Mouse (Mus musculus) pancreas, adult 10 weeks (tissue): Measurements from ENCODE around the gene Vegfb. TPM values are rescaled to one million over a fixed set of nuclear protein-coding genes. Genes with fewer than 3 reads are reported as not detected.

Experiments used
- polyA plus RNA-seq: library from polyadenylated mRNA; stranded (reverse); fragments of 350-450 nt; fragmentation: Illumina TruSeq; extraction: RNeasy Lipid Tissue Mini Kit (QIAGEN cat#74804); gene quantifications from one replicate; pipeline ENCODE4 v1.2.3, GENCODE M21; 2015; ENCODE audit warnings: low read depth, low replicate concordance; ENCODE audit not compliant: insufficient read depth

Vegfb gene
- 14.7 TPM for polyA plus RNA-seq

DNA sequence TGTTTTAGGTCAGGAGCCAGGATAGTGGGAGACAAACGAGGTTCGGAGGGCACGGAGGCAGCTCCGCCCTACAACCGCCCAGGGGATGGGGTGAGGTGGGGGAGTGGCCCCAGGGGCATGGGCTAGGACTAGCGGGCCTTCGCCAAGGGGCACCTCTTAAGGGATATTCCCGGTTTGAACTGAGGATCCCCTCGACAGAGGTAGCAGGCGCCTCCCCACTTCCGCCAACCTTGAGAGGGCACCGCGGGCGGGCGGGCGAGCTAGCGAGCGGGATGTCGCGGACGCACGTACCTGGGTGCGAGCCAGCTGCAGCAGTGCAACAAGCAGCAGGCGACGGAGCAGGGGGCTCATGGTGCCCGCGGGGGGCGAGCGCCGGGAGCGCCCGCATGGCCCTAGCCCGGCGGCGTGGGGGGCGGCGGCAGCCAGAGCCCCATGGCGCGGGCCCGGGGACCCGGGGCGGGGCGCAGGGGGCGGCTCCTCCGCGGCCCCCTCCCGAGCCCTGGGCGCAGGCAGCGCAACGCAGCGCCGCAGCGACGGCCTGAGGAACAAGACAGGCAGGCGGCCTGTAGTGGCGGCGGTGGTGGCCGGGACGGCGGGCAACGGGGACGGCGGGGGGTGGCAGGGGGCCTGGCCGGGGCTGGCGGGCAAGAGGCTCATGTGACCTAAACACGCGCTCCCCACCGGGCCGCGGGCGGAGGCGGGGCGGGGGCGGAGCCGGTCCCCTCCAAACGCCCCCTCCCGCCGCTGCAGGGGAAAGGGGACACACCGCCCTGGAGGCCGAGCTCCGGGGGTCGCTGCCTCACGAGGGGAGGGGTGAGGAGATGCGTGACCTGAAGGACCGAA lies at the start of gene Vegfb:
Vegfb (minus strand) TSS at position 591 of the 843 bp plus-strand sequence.

DNA sequence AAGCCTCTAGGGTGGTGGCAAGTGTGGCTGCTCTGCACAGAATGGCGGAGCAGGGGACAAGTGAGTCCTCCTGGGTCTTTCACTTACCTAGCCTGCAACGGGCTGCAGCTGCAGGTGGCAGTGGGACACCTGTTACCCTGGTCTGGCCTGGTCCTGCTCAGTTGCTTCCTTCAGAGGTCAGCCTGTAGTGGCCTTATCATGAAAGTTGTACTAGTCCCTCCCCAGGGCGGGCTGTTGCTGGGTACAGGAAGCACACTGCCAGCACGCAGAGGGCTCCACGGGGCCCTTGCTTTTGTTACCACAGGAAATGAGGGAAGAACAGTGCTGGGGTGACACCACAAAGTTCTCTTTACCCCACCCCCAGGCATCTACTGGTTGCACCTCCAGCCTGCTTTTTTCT lies 31.7 kb upstream of the Vegfb start, which contains the start of gene Fermt3:
Fermt3 (minus strand) TSS at position 279 of the 400 bp plus-strand sequence.

DNA sequence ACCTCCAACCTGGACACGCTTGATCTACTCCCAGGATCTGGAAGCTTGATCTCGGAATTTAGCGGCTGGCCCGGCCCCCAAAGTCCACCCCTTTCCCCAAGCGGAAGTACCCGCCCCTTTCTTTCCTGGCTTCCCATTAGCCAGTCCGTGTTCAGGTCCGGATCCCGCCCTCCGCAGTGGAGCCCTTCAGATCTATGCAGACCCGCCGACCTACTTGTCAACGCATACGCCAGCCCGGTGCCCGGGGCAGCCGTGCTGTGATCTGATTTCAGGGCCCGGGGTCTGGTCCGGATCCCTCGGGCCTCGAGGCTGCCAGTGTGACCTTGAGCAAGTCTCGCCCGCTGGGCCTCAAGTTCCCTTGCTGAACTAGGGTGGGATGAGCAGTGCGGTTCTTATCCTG lies 8.6 kb upstream of the Vegfb start, which contains the start of the genes Nudt22 and Trpt1:
Nudt22 (minus strand) TSS at position 112 of the 400 bp plus-strand sequence.
Trpt1 (plus strand) TSS at position 126 of the 400 bp plus-strand sequence.

DNA sequence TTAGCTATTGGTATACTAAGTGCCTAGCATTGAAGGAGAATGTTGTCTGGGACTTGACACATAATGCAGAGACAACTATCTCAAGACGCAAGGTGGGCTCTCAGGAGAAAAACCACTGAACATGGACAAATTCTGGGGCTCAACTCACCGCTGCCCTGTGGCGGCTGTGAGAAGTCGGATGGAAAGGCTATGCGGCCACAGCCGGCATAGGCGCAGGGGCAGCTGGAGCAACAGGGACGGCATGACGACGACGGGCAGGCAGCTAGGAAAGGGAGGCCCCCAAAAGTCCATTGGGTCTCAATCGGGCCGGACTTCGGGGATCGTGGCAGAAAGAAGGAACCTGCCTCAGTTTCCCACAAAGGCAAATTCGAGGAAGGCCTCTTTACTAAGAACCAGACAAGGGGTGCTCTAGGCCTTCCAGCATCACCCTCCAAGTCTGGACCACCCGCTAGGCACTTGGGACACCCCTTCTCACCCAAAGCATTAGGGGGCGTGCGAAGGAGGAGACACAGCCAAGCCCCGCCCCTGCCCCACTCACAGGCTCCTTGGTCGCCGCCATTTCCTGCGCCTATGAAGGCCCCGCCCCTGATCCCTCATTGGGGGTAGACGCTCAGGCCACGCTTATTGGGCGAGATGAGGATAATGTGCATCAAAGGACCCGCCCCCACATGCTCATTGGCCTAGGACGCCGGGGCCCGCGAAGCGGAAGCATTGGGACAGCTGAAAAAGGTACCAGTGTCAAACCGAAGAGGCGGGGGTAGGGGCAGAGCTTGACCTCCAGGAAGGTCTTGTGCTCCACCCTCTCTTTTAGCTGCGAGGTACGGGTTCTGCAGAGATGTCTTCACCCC lies 4.8 kb upstream of the Vegfb start, which contains the start of gene Dnajc4:
Dnajc4 (minus strand) TSS at position 562 of the 848 bp plus-strand sequence.

DNA sequence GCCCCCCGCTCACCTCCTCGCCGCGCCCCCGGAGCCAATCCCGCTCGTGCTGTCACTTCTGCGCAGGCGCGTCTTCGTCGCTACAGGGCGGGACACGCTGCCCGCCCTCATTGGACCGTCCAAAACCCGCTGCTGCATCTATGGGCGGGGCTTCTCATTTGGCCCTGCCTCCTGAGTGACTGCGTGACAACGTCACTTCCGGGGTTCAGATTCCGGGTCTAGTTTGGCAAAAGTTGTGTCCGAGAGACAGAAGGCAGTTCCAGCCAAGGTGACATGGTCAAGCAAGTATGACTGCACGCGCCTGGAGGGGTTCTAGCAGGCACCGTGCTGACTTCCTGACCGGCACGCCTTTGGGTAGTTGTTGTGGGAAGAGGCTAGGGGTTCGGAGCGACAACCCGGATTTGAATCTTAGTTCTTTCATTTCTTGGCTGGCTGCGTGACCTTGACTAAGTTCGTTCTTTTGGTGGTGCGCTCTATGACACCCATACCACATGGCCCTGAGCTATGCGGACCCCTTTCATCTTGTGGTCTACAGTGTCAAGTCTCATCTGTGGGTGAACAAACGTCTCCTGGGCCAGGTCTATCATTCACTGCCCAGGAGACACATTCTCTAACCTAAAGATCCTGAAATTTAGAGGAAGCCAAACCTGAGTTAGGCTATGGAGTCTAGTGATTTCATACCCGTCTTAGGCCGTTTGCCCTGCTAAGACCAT lies 6.9 kb downstream of the Vegfb start, which contains the start of gene Fkbp2:
Fkbp2 (minus strand) TSS at position 121 of the 713 bp plus-strand sequence.

DNA sequence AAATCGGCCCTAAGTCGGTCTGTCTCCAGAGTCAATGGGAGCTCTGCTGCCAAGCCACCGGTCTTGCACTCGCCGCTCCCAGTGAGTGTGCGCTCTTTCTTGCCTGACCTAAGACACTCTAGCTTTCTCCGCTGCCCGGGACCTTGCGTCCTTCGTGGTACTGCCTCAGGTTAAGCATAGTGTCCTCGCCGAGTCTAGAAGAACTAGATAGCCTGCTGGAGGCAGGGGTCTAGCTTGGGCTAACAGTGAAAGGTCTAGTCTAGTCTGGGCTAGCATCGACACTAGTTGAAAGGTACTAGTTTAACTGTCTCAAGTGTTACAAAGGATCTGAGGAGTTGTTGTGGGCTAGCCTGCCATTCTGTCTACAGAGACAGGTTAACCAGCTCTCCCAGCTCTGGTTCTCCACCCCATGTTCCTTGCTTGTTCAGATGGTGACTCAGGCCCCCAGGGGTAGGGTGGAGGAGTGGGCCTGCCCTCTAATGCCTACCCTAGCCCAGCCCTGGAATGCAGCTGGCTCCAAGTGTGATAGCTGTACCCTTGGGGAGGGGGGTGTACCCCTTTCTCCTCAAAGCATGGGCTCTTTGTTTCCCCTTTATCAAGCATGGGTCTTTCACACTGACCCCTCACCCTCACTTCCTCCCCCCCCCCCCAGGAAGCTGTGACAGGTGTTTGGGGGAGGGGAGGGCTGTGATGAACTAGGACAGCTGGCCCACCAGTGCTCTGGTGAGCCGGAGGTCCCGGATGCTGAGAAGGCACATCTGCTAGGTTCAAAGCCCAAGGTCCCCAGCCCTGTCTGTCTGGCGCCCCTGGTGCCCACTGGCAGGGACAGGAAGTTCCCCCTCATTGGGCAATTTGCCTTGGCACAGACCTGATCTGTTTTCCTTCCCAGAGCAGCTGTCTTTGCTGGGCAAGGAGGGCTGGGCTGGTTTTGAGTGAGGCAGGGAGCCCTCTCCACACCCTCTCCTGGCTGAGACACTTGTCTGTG lies 11.6 kb downstream of the Vegfb start, which contains the start of gene Plcb3:
Plcb3 (minus strand) TSS at position 934 of the 985 bp plus-strand sequence.

DNA sequence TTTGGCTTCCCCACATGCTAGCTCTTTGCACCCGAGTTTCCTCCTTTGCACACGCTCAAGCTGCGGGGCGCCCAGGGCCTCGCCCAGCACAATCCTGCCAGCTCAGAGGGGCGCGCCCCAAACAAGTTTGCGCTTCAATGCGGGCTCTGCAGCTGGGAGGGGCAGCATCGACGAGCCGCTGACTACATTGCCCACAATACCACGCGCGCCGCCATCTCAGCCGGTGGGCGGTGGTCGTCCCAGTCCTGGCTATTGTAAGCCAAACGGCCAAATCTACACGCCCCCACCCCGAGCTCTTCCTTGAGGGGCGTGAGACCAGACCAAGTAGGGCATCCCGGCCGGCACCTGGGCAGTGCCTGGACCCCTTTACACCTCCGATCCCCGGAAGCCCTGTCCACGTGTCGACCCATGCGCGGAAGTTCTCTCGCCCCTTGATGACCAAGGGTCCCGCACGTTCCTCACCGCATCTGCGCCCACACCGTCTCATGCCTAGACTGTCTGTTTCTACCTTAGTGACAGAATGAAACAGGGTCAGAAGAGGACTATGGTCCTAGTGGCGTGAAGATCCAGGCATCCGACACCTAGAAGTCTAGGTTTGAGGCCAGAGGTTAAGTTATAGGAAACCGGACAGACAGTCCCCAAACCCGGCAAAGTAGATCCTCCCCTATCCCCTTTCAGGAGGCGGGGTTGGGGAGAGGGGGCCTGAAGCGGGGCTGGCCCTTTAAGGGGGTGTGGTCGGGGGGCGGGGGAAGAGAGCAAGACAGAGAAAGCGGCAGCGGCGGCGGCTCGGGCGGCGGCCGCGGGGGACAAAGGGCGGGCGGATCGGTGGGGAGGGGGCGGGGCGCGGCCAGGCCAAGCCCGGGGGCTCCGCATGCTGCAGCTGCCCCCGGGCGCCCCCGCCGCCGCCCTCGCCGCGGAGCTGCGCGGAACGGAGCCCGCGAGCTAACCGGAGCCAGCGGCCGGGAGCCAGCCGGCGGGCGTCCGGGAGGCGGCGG lies 12.9 kb downstream of the Vegfb start, which contains the start of gene Ppp1r14b:
Ppp1r14b (plus strand) TSS at position 758 of the 995 bp plus-strand sequence.

DNA sequence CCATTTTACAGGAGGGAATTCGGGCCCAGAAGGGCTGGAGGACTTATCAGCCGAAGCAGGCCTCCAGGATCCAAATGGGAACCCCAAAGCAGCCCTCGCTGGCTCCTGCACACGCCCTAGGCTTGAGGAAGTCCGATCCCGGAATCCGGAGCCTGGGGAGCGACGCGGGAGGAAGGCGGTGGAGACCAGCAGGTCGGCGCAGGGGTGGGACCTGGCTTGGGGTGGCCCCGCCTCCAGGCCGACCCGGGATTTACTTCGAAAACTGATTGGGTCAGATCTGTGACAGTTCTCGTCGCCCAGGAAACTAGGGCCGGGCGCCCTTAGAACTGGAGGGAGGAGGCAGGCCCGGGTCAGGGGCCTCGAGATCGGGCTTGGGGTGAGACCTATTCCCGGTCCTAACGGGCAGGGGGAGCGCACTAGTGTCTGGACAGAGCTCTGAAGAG lies 45.2 kb downstream of the Vegfb start, which contains the start of gene Gpr137:
Gpr137 (minus strand) TSS at position 232 of the 443 bp plus-strand sequence.

DNA sequence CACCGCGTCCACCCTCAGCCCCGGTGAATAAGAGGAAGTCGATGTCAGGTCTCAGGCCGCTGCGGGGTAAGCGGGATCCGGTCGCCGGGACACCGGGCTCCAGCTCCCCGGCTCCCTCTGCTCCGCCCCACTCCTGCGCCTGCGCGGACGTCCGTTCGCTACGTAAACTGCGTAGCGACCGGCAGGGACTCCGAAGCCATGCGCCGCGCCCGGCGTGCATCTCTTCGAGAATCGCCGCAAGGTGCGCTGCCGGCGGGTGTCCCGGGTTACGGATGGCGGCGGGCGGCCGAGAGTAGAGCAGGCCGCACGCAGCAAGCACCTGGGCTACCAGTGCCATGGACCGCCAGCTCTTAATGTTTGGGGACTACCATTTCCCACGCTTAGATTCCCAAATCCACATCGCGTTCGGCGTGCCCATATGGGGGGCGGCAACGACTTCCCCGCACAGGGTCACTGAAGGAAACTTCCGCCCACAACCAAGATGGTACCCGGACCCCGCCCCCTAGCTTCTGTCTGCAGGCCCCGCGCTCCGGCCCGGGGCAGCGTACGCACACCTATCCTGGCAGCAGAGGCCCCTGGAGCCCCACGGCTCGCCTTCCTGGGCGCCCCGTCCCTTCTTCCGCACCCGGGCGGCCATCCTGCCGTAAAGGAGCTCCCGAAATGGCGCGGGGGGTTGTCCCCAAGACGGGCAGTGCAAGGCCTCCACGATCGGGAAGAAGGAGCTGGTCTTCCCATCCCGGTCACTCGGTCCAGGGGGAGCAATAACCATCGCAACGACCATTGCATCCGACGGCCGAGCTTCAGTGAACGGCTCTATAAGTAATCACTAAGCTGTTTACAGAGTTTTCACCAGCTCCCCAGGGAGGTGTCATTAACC lies 45.8 kb downstream of the Vegfb start, which contains the start of gene Bad:
Bad (plus strand) TSS at position 490 of the 877 bp plus-strand sequence.

DNA sequence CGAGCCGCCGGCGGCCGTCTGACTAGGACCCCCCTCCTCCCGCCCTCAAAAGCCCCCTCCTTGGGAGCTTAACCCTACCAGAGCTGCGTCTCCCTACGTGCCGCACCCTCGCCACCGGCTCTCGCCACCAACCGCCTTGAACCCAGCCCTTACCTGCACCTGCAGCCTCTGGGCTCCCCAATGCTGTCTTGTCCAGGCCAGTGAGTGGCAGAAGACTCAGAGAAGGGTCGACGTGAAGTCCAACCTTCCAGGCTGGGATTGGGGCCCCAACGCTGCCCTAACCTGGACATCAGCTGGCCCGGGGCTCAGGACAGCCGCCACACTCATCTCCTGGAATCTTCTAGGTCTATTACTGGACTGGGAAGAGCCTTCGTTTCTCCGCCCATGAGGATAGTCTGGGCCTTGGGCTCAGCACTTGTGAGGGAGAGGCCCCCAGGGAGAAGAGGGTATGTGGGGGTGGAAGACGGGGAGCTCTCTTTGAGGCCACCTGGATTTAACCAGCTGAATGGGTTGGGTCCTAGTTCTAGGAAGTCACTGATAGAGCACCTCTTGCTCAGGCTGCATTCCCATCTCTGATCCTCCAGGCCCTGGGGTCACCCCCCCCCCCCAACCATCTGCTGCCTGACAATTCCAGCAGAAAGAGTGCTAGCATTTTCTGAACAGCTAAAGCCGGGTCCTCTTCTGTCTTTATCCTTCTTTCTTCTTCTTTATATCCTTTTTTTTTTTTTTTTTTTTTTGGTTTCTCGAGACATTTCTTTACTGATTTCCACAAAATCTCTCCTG lies 53.1 kb downstream of the Vegfb start, which contains the start of gene Kcnk4:
Kcnk4 (minus strand) TSS at position 321 of the 783 bp plus-strand sequence.

Other genes with a start within 250 kb of the Vegfb start
- 5.0 TPM for gene Rps6ka4, start 147.0 kb downstream of the Vegfb start, polyA plus RNA-seq
- gene Ccdc88b, start 129.4 kb downstream of the Vegfb start, polyA plus RNA-seq, result 1.2 TPM
- gene Trmt112, start 78.0 kb downstream of the Vegfb start, polyA plus RNA-seq, result 23.1 TPM
- 34.0 TPM for gene Prdx5, start 77.5 kb downstream of the Vegfb start, polyA plus RNA-seq
- gene Esrra, start 65.8 kb downstream of the Vegfb start, polyA plus RNA-seq, result 7.1 TPM
- gene Catsperz, start 62.3 kb downstream of the Vegfb start, polyA plus RNA-seq, result not detected
- not detected for gene Kcnk4, start 53.1 kb downstream of the Vegfb start, polyA plus RNA-seq
- gene Bad, start 45.8 kb downstream of the Vegfb start, polyA plus RNA-seq, result 7.5 TPM
- gene Gpr137, start 45.2 kb downstream of the Vegfb start, polyA plus RNA-seq, result 29.3 TPM
- 50.5 TPM for gene Ppp1r14b, start 12.7 kb downstream of the Vegfb start, polyA plus RNA-seq
- 13.1 TPM for gene Plcb3, start 11.2 kb downstream of the Vegfb start, polyA plus RNA-seq
- gene Fkbp2, start 7.2 kb downstream of the Vegfb start, polyA plus RNA-seq, result 89.4 TPM
- 15.7 TPM for gene Dnajc4, start 4.9 kb upstream of the Vegfb start, polyA plus RNA-seq
- gene Nudt22, start 8.5 kb upstream of the Vegfb start, polyA plus RNA-seq, result 47.9 TPM
- gene Trpt1, start 8.5 kb upstream of the Vegfb start, polyA plus RNA-seq, result 6.4 TPM
- gene Fermt3, start 31.8 kb upstream of the Vegfb start, polyA plus RNA-seq, result 2.3 TPM
- 15.0 TPM for gene Stip1, start 52.3 kb upstream of the Vegfb start, polyA plus RNA-seq
- gene Macrod1, start 69.2 kb upstream of the Vegfb start, polyA plus RNA-seq, result 9.8 TPM
- 0.54 TPM for gene Flrt1, start 118.1 kb upstream of the Vegfb start, polyA plus RNA-seq
- gene Otub1, start 218.7 kb upstream of the Vegfb start, polyA plus RNA-seq, result 15.2 TPM
- 113 TPM for gene Cox8a, start 230.0 kb upstream of the Vegfb start, polyA plus RNA-seq